Mouse (Mus musculus): ENCODE results near the gene Gse1. TPM values are rescaled to one million over a fixed set of nuclear protein-coding genes. Genes with fewer than 3 reads are reported as not detected.

Gse1 gene
- total RNA-seq, 2 experiments from 2014 or later, result 146 to 158 TPM

GRCm38 (mm10) chr8:120334878-120335261 is 106.6 kb downstream of the Gse1 start:
- no peak for DNase-seq (ENCODE audit: low spot score in 2 of 2)
- TF ChIP-seq CTCF (conservative IDR thresholded peaks at IDR 0.05), result no peak
- Histone ChIP-seq H3K4me3 (no peak overlapping the region), H3K27ac (peak overlapping the region; percentile 82)

GRCm38 (mm10) chr8:120335262-120336086 is 107.2 kb downstream of the Gse1 start:
- DNase-seq (ENCODE audit: low spot score in 2 of 2), result no peak
- Histone ChIP-seq H3K4me3 (peak overlapping the region; percentile 40), H3K27ac (peak overlapping the region; percentile 82)
- TF ChIP-seq CTCF (conservative IDR thresholded peaks at IDR 0.05), result no peak

- peak overlapping the region; percentile 82; the same call in 1 of the 2 replicates for H3K27ac ChIP-seq
- no peak for TF ChIP-seq CTCF (conservative IDR thresholded peaks at IDR 0.05)
- DNase-seq (ENCODE audit: low spot score in 2 of 2), result no peak
- H3K4me3 ChIP-seq, result no peak overlapping the region
These were observed 107.8 kb downstream of the Gse1 start for GRCm38 (mm10) chr8:120336087-120336380.

- Histone ChIP-seq H3K27ac (no peak overlapping the region), H3K4me3 (no peak overlapping the region)
- DNase-seq (ENCODE audit: low spot score in 2 of 2), result no peak
- no peak for TF ChIP-seq CTCF (conservative IDR thresholded peaks at IDR 0.05)
These were observed 108.8 kb downstream of the Gse1 start for GRCm38 (mm10) chr8:120336909-120337555.

GRCm38 (mm10) chr8:120337627-120338026 is 109.4 kb downstream of the Gse1 start:
- no peak overlapping the region for H3K27ac ChIP-seq
- no peak for DNase-seq (ENCODE audit: low spot score in 2 of 2)
- no peak overlapping the region for H3K4me3 ChIP-seq
- no peak for TF ChIP-seq CTCF (conservative IDR thresholded peaks at IDR 0.05)

GRCm38 (mm10) chr8:120338678-120339077 is 110.4 kb downstream of the Gse1 start:
- no peak for DNase-seq (ENCODE audit: low spot score in 2 of 2)
- no peak for TF ChIP-seq CTCF (conservative IDR thresholded peaks at IDR 0.05)

GRCm38 (mm10) chr8:120339743-120340142 is 111.5 kb downstream of the Gse1 start:
- Histone ChIP-seq H3K27ac (no peak overlapping the region), H3K4me3 (no peak overlapping the region)
- DNase-seq (ENCODE audit: low spot score in 2 of 2), result no peak
- no peak for TF ChIP-seq CTCF (conservative IDR thresholded peaks at IDR 0.05)

More at GRCm38 (mm10) chr8:120338678-120339077, 110.4 kb downstream of the Gse1 start:
- no peak overlapping the region for H3K4me3 ChIP-seq
- H3K27ac ChIP-seq, result no peak overlapping the region

GRCm38 (mm10) chr8:120341124-120341523 is 112.9 kb downstream of the Gse1 start:
- no peak overlapping the region for H3K27ac ChIP-seq
- TF ChIP-seq CTCF (conservative IDR thresholded peaks at IDR 0.05), result no peak
- DNase-seq (ENCODE audit: low spot score in 2 of 2), result no peak
- no peak overlapping the region for H3K4me3 ChIP-seq

GRCm38 (mm10) chr8:120342847-120343548 is 114.7 kb downstream of the Gse1 start:
- Histone ChIP-seq H3K4me3 (no peak overlapping the region), H3K27ac (no peak overlapping the region)
- DNase-seq (ENCODE audit: low spot score in 2 of 2), result no peak
- no peak for TF ChIP-seq CTCF (conservative IDR thresholded peaks at IDR 0.05)

- no peak for TF ChIP-seq CTCF (conservative IDR thresholded peaks at IDR 0.05)
- no peak overlapping the region for H3K4me3 ChIP-seq
- no peak for DNase-seq (ENCODE audit: low spot score in 2 of 2)
- no peak overlapping the region for H3K27ac ChIP-seq
These were observed 115.3 kb downstream of the Gse1 start for GRCm38 (mm10) chr8:120343582-120343981.

GRCm38 (mm10) chr8:120344166-120344565 is 115.9 kb downstream of the Gse1 start:
- Histone ChIP-seq H3K27ac (no peak overlapping the region), H3K4me3 (no peak overlapping the region)

GRCm38 (mm10) chr8:120344583-120344982 is 116.3 kb downstream of the Gse1 start:
- H3K27ac ChIP-seq, result no peak overlapping the region
- no peak overlapping the region for H3K4me3 ChIP-seq
- DNase-seq (ENCODE audit: low spot score in 2 of 2), result no peak
- TF ChIP-seq CTCF (conservative IDR thresholded peaks at IDR 0.05), result no peak

More at GRCm38 (mm10) chr8:120344166-120344565, 115.9 kb downstream of the Gse1 start:
- no peak for TF ChIP-seq CTCF (conservative IDR thresholded peaks at IDR 0.05)
- DNase-seq (ENCODE audit: low spot score in 2 of 2), result no peak

- no peak for TF ChIP-seq CTCF (conservative IDR thresholded peaks at IDR 0.05)
- no peak for DNase-seq (ENCODE audit: low spot score in 2 of 2)
- Histone ChIP-seq H3K4me3 (no peak overlapping the region), H3K27ac (0 out of 2 replicates have a peak overlapping the region, but pooled peaks have one; percentile 18)
These were observed 119.6 kb downstream of the Gse1 start for GRCm38 (mm10) chr8:120347734-120348341.
